Mouse (Mus musculus): ENCODE measurements around the gene Brinp2. TPM values are rescaled to one million over a fixed set of nuclear protein-coding genes. Genes with fewer than 3 reads are reported as not detected.

Gene Brinp2
- total RNA-seq, 2 experiments from 2014 or later = 0.11 to 0.16 TPM

DNA sequence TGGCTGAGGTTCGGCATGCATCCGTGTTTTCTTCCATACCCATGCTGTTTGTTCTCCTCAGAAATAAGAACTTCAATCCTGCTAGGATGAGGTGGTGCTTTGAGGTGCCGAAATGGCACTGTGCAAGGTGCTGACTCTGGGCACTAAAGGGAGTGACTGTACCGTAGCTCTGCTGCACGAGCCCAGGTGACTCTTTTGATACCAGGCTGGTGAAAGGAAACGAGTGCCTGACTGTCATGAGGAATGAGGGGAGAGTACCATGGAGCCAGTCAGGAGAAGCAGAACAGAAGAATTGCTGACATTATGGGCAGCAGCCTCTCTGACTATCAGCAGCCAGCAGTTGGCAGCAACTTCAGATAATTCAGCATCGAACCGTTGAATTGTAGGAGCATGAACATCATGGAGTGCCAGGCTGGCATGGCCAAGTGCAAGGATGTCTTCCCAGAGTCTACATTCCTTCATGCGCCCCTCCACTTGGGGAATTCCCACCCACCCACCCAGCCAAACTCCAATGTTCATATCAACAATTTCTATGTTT is 127.4 kb downstream of the Brinp2 start:
- intact Hi-C loops (cut with DNase I) = no loop called here
- no peak for DNase-seq (ENCODE audit: low spot score)

DNA sequence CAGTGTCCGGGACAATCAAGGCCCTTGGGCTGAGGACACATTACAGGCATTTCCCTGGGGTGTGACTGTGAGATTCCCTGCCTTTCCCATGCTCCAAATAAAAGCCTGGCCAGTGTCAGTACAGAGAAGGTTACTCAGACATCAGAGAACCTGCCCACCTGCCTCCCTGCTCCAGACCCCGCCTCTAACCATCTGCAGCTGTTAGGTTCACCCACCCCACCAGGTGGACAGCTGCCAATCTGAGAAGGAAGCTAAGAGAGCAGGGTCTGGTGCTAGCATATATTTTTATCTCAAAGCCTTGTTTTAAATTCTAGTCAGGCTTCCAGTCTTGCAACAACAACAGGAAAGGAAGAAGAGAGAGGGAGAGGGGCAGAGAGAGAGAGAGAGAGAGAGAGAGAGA is 128.9 kb downstream of the Brinp2 start:
- intact Hi-C loops (cut with DNase I) = no loop called here
- no peak for DNase-seq (ENCODE audit: low spot score)

DNA sequence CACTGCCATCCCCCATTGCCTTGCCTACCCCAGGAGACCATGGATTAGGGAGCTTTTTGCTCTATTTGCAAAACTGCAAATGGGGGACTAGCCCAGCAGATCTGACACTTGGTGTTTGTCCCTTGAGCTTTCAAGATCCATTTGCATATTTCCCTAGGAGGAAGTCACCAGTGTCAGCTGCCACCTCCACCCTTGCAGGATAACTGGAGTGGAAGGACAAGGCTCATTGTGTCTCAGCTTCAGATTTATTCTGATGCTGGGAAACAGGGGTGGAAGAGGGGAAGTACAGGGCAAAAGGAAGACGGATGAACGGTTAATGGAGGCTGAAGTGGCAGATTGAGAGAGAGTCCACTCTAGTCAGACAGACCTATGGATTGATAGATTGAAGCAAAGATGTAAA is 129.4 kb downstream of the Brinp2 start:
- intact Hi-C loops (cut with DNase I) = no loop called here
- DNase-seq (ENCODE audit: low spot score) = no peak

DNA sequence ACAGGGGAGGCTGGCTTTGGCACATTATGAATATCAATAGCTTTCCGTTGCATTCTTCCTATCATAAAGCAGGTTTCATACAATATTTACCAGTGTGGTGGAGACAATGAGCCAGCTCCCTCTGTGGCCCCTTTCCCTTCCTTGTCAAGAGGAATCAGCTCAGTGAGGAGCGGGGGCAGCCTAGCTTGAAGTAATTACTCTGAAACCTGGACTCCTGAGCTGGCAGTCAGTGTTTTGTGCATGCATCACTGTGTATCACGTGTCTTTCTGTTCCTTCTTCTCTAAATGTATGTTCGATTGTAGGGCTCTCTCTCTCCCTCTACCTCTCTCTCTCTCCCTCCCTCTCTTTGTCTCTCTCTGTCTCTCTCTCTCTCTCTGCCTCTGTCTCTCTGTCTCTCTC is 135.1 kb downstream of the Brinp2 start:
- intact Hi-C loops (cut with DNase I) = no loop called here
- no peak for DNase-seq (ENCODE audit: low spot score)

DNA sequence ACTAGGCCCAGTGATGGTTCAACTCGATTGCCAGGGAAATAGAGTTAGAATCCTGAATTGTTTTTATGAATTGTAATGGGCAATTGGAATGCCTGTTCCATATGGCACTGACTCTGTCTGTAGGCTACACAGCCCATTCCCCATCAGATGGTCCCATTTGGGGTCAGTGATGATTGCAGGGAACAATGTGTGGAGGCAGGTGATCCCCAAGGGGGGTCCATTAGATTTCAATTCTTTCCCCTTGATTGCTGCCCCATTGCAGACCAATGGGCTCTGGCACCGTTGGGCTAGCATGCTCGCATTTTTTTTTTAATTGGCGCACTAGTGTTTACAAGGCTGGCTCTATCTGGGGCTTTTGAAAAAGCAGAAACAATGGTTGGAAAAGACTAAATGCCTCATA is 136.0 kb downstream of the Brinp2 start:
- intact Hi-C loops (cut with DNase I) = no loop called here
- no peak for DNase-seq (ENCODE audit: low spot score)

DNA sequence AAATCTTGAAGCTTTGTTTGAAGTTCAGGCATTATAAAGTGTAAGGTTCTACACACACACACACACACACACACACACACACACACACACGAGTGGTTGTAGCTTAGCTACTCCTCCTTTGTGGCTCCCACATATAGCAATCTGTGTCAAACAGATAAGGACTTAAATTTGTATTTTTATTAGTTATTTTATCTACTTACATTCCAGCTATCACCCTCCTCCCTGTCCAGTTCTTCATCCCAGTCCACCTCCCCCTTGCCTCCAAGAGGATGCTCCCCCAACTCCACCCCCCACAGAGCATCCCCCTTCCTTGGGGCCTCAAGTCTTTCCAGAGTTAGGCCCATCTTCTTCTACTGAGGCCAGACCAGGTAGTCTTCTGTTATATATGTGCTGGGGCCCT is 137.4 kb downstream of the Brinp2 start:
- intact Hi-C loops (cut with DNase I) = no loop called here
- no peak for DNase-seq (ENCODE audit: low spot score)

DNA sequence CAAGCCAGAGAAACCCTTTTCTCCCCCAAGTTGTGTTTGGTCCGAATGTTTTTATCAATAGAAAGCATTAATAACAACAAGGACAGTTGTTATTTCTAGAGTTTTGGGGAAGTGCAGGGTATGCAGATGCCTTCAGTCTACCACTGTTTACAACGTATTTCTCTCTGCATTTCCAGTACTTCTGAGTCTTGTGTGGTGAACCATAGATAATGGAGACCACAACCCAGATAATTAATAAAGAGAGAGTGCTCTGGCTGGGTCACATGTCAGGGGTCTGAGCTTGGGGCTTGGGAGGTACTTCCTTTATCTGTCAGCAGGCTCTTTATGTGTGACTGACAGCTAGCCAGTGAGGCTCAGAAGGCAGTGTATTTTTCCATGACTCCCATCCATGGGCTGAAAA is 137.8 kb downstream of the Brinp2 start:
- DNase-seq (ENCODE audit: low spot score) = no peak
- intact Hi-C loops (cut with DNase I) = no loop called here

DNA sequence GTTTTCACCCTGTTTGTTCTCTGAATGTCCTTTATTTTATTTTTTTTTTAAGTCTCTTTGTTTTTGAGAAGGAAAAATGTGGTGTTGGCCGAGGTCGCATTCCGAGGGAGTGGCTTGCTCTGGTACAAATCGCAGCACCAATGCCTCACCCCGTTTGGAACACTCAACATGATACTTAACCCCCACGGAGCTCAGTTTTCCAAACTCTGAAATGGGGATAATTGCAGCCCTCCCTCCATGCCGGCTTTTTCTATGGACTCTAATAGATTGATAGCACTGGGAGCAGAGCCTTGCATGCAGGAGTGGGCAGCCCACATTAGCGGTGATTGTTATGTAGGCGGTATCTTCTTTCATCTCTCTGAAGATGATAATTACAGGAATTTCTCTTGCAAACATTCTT is 140.5 kb downstream of the Brinp2 start:
- intact Hi-C loops (cut with DNase I) = no loop called here
- no peak for DNase-seq (ENCODE audit: low spot score)

DNA sequence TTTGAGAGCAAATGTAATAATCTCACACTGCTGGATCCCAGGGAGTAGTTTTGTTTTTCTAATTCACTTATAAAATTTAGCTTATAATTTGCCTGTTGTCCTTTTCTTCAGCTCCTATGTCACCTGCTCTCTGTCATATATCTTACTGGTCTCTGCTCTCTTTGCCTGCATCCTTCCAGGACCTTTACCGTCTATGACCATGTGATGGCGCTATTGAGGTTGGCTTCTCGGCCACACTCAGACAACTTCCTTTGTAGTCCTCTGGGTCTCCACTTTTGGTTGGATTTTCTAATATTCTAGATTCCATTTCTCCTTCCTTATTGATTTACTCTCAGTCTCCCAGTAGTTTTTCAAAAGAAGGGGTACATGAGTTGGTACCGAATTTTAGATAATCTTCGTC is 141.4 kb downstream of the Brinp2 start:
- no peak for DNase-seq (ENCODE audit: low spot score)
- intact Hi-C loops (cut with DNase I) = no loop called here

DNA sequence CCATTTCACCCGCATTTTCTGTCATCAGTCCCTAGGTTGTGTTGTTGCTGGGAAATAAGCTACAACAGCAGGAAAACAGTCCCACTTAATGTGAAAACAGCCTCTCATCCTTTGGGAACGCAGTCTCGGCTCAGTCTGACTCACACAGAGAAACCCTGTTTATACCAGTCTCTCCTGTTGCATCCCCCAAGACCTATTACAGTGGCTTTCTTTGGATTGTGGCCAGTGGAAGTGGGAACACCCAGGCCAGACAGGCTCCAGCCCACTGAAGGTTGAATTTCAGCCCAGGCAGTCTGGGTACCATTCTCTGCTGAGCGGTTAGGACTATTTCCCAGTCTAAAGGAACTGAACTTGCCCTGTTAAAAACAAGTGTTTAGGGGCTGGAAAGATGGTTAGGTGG is 142.4 kb downstream of the Brinp2 start:
- no peak for DNase-seq (ENCODE audit: low spot score)
- intact Hi-C loops (cut with DNase I) = no loop called here

DNA sequence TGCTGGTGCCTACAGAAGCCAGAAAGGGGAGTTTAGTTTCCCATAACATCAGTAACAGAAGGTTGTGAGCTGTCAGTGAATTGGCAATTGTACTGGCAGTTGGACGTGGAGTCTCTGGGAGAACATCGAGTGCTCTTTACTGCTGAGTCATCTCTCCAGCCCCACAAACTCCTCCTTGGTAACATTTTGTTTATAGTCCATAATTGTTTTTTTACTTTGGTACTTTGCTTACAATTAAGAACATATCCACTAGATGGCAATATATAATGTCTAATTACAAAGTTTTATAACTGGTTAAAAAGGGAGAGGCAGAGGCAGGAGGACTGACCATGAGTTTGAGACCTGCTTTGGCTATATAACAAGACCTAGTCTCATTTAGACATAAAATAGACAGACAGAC is 148.5 kb downstream of the Brinp2 start:
- no peak for DNase-seq (ENCODE audit: low spot score)
- intact Hi-C loops (cut with DNase I) = no loop called here

DNA sequence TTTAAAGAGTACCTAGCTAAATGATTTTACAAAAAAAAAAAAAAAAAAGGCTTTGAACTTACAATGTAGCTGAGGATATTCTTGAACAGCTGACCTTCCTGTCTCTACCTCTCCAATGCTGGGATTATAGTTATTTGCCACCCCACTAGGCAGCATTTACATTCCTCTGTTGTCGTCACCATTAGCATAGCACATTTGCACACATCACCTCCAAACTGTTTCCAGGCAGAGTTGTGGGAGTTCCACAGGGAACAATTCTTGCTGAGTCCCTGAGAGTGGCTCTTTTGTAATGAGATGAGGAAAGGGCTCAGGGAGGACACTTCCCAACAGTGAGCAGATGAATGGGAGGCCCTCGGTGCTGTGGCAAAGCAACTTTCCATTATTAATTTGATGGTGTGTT is 153.2 kb downstream of the Brinp2 start:
- intact Hi-C loops (cut with DNase I) = no loop called here
- no peak for DNase-seq (ENCODE audit: low spot score)

Other genes with a start within 250 kb of the Brinp2 start
- gene Astn1, start 5.9 kb upstream of the Brinp2 start, total RNA-seq (2021) = 1 to 10 TPM in 1 of 2 experiments, under 1 TPM in 1; 0.98 to 1.1 TPM

Data from heart, postnatal 25 days (tissue).